Comparison of ENCODE assay signal across 46 mouse cellular contexts in genomic region chr2:72986616-72987015, GRCm38 (mm10). TPM values are rescaled to one million over a fixed set of nuclear protein-coding genes. Genes with fewer than 3 reads are reported as not detected.
"Had no signal": no experiment of that assay in that cellular context is flagged by ENCODE, and none has a peak within 500 bp of the region (broad histone marks: within the 10 kb centered on the region; RNA-seq: fewer than 3 reads in every experiment).

TSS of gene Gm11084 (minus strand) at chr2:72986716.

- H3K9ac ChIP-seq: limb, embryonic 12.5 days; limb, embryonic 13.5 days; limb, embryonic 15.5 days; liver, embryonic 12.5 days; liver, embryonic 13.5 days; liver, embryonic 14.5 days; liver, embryonic 15.5 days; liver, postnatal 0 days; lung, embryonic 14.5 days; lung, embryonic 15.5 days; midbrain, embryonic 12.5 days; midbrain, embryonic 13.5 days; midbrain, embryonic 15.5 days had no signal

- H3K4me2 ChIP-seq: limb, embryonic 12.5 days; limb, embryonic 13.5 days; limb, embryonic 15.5 days; liver, embryonic 11.5 days; liver, embryonic 12.5 days; liver, embryonic 13.5 days; liver, embryonic 15.5 days; lung, embryonic 14.5 days; lung, embryonic 15.5 days; midbrain, embryonic 11.5 days; midbrain, embryonic 12.5 days; midbrain, embryonic 13.5 days; midbrain, embryonic 15.5 days had no signal

- DNase-seq: left cerebral cortex, postnatal 4 days; liver; liver, embryonic 13.5 days; liver, postnatal 0 days; lung, adult 18-20 months; lung, adult 2 months; lung, embryonic 14.5 days; lung, postnatal 10 days; lung, postnatal 14 days; lung, postnatal 36 days; lung, postnatal 4 days; midbrain, embryonic 14.5 days had no signal

- H3K36me3 ChIP-seq: limb, embryonic 15.5 days; liver, embryonic 13.5 days; liver, embryonic 15.5 days; midbrain, embryonic 12.5 days; midbrain, embryonic 13.5 days; midbrain, embryonic 15.5 days had no signal

- H3K4me3 ChIP-seq: limb, embryonic 10.5 days; limb, embryonic 12.5 days; limb, embryonic 13.5 days; limb, embryonic 15.5 days; liver, embryonic 12.5 days; liver, embryonic 13.5 days; liver, embryonic 15.5 days; lung, embryonic 15.5 days; megakaryocyte, embryonic 14.5 days; midbrain, embryonic 10.5 days; midbrain, embryonic 12.5 days; midbrain, embryonic 13.5 days; midbrain, embryonic 15.5 days; myocyte had no signal

- H3K9me3 ChIP-seq: limb, embryonic 10.5 days; limb, embryonic 15.5 days; liver, embryonic 15.5 days; lung, embryonic 15.5 days; midbrain, embryonic 12.5 days had no signal

- H3K27ac ChIP-seq: limb, embryonic 10.5 days; limb, embryonic 12.5 days; limb, embryonic 13.5 days; limb, embryonic 15.5 days; liver, embryonic 12.5 days; liver, embryonic 13.5 days; liver, embryonic 14.5 days; liver, embryonic 15.5 days; lung, embryonic 15.5 days; midbrain, embryonic 10.5 days; midbrain, embryonic 12.5 days; midbrain, embryonic 13.5 days; midbrain, embryonic 15.5 days had no signal

- H3K27me3 ChIP-seq: limb, embryonic 12.5 days; limb, embryonic 13.5 days; limb, embryonic 15.5 days; liver, embryonic 12.5 days; liver, embryonic 13.5 days; liver, embryonic 15.5 days; lung, embryonic 15.5 days; megakaryocyte, embryonic 14.5 days; midbrain, embryonic 12.5 days; midbrain, embryonic 13.5 days; midbrain, embryonic 15.5 days had no signal

- ATAC-seq: liver, embryonic 12.5 days; liver, postnatal 0 days; lung, postnatal 0 days; midbrain, embryonic 13.5 days; midbrain, embryonic 15.5 days; midbrain, embryonic 16.5 days had no signal

RNA-seq across cellular contexts. Expression of gene Gm11084, which starts in this region (rescaled TPM):
- total RNA-seq: left cerebral cortex, postnatal 10 days; left cerebral cortex, postnatal 14 days; left cerebral cortex, postnatal 25 days; left cerebral cortex, postnatal 36 days; left cerebral cortex, postnatal 4 days; liver, adult 2 months; megakaryocyte progenitor cell, adult 5-6 weeks; megakaryocyte, adult 5-6 weeks; megakaryocyte-erythroid progenitor cell, adult 5-6 weeks; midbrain, postnatal 0 days; monocyte, adult 5-6 weeks had no signal
- polyA plus RNA-seq: limb, embryonic 10.5 days; limb, embryonic 11.5 days; limb, embryonic 12.5 days; limb, embryonic 13.5 days; limb, embryonic 14.5 days; limb, embryonic 15.5 days; liver, adult 2 months; liver, embryonic 11.5 days; liver, embryonic 12.5 days; liver, embryonic 13.5 days; liver, embryonic 14.5 days; liver, embryonic 15.5 days; liver, embryonic 16.5 days; liver, postnatal 0 days; lung, adult 2 months; lung, embryonic 14.5 days; lung, embryonic 15.5 days; lung, embryonic 16.5 days; lung, postnatal 0 days; macrophage; midbrain, embryonic 10.5 days; midbrain, embryonic 11.5 days; midbrain, embryonic 12.5 days; midbrain, embryonic 13.5 days; midbrain, embryonic 14.5 days; midbrain, embryonic 15.5 days; midbrain, embryonic 16.5 days; midbrain, postnatal 0 days; myocyte; neural tube, embryonic 11.5 days had no signal
